In genomic region chrX:13047631-13048345, GRCm38 (mm10) we compare ENCODE assay signal across 8 mouse cellular contexts. TPM values are rescaled to one million over a fixed set of nuclear protein-coding genes. Genes with fewer than 3 reads are reported as not detected.
A peak's percentile ranks its signal among the peaks of the same experiment; 100 is the strongest.
DNase-seq lines count a peak whose midpoint lies in the region; ATAC-seq lines count a peak whose summit lies in the region.

No protein-coding gene starts in this region.

- H3K27ac ChIP-seq in liver, embryonic 12.5 days = no peak overlapping the region
- H3K27ac ChIP-seq in neural tube, embryonic 13.5 days (replicated peaks) = peak overlapping the region; percentile 56; the same call in 1 of the 2 replicates

- no peaks in the 10 kb centered on the region for H3K36me3 ChIP-seq in liver, embryonic 12.5 days
- H3K36me3 ChIP-seq in neural tube, embryonic 13.5 days = no peaks in the 10 kb centered on the region

- peaks cover 6% of the 10 kb centered on the region; the same call in 1 of the 2 replicates for H3K4me1 ChIP-seq in liver, embryonic 12.5 days
- H3K4me1 ChIP-seq in neural tube, embryonic 13.5 days (replicated peaks) = peaks cover 7% of the 10 kb centered on the region

- peak; percentile 24 for DNase-seq in Muller cell, postnatal 12 days (ENCODE audit: inconsistent ontology term)
- peak; percentile 47 for DNase-seq in cerebellum, adult 9-10 months
- peak; percentile 47 to 52 for DNase-seq in frontal cortex, postnatal 36 days (ENCODE audit: low spot score in 2 of 2)
- DNase-seq in kidney, adult 8-10 months = peak; percentile 35 to 51
- DNase-seq in thymus, adult 18-20 months = no peak
- DNase-seq in urinary bladder, adult 18-20 months (ENCODE audit: low spot score in 2 of 2) = no peak

- no peak for ATAC-seq in liver, embryonic 12.5 days
- ATAC-seq in neural tube, embryonic 13.5 days (ENCODE audit: low read depth) = 0 out of 2 replicates have a peak, but pooled peaks have one; percentile 50

- no peak overlapping the region for H3K4me3 ChIP-seq in liver, embryonic 12.5 days
- H3K4me3 ChIP-seq in neural tube, embryonic 13.5 days = 0 out of 2 replicates have a peak overlapping the region, but pooled peaks have one; percentile 11

- H3K4me2 ChIP-seq in liver, embryonic 12.5 days = peak overlapping the region; percentile 34; the same call in 1 of the 2 replicates
- peak overlapping the region; percentile 45 for H3K4me2 ChIP-seq in neural tube, embryonic 13.5 days

- H3K27me3 ChIP-seq in liver, embryonic 12.5 days (replicated peaks) = no peaks in the 10 kb centered on the region; the same call in 1 of the 2 replicates
- H3K27me3 ChIP-seq in neural tube, embryonic 13.5 days = peaks cover 6% of the 10 kb centered on the region; the same call in 1 of the 2 replicates

- 24% methylated on average over 14 of the region's 14 CpGs for WGBS in liver, embryonic 12.5 days (ENCODE audit: insufficient replicate concordance)
- WGBS in neural tube, embryonic 13.5 days = 20% methylated on average over 14 of the region's 14 CpGs

- H3K9me3 ChIP-seq in liver, embryonic 12.5 days (replicated peaks) = no peaks in the 10 kb centered on the region
- no peaks in the 10 kb centered on the region for H3K9me3 ChIP-seq in neural tube, embryonic 13.5 days

- H3K9ac ChIP-seq in liver, embryonic 12.5 days = no peak overlapping the region
- peak overlapping the region; percentile 41; the same call in 1 of the 2 replicates for H3K9ac ChIP-seq in neural tube, embryonic 13.5 days

RNA-seq across cellular contexts. Expression of gene Usp9x, which starts 23.5 kb away (rescaled TPM):
- polyA plus RNA-seq in liver, embryonic 12.5 days (2016; fragmentation: Nextera tagmentation; extraction: Ambion mirVana) = 21.0 and 21.5 TPM in 2 replicates
- 32.6 and 32.9 TPM in 2 replicates for polyA plus RNA-seq in neural tube, embryonic 13.5 days (2015; fragmentation: Nextera tagmentation; extraction: Ambion mirVana)

Comparison
In these comparisons a context has a peak if more than half of its experiments do, and no peak if none do; other contexts are left out.
1. DNase-seq: peak in Muller cell, postnatal 12 days (single experiment), cerebellum, adult 9-10 months (single experiment), frontal cortex, postnatal 36 days (2 of 2) and kidney, adult 8-10 months (2 of 2); none in thymus, adult 18-20 months (0 of 2) and urinary bladder, adult 18-20 months (0 of 2).